Mouse (Mus musculus): ENCODE measurements around the gene Dnajb14.

- TF ChIP-seq CTCF (IDR thresholded peaks at IDR 0.05; ENCODE audit: low read depth, low read length) (no peak), POLR2A (IDR thresholded peaks at IDR 0.05; ENCODE audit: borderline replicate concordance, low read depth, low read length) (no peak)
Measured at GRCm38 (mm10) chr3:137862600-137862999, 4.9 kb upstream of the Dnajb14 start.

All from bone marrow macrophage, adult 2 months (primary cell).